Comparison of ENCODE assay signal across 8 mouse cellular contexts in genomic region chr14:74732079-74732783, GRCm38 (mm10). TPM values are rescaled to one million over a fixed set of nuclear protein-coding genes. Genes with fewer than 3 reads are reported as not detected.
A peak's percentile ranks its signal among the peaks of the same experiment; 100 is the strongest.
DNase-seq lines count a peak whose midpoint lies in the region; ATAC-seq lines count a peak whose summit lies in the region.

TSS of gene Esd (plus strand) at chr14:74732297.

- ATAC-seq in hindbrain, embryonic 11.5 days (ENCODE audit: low FRiP score): peak; percentile 99

- DNase-seq in Muller cell, postnatal 12 days (ENCODE audit: inconsistent ontology term): peak; percentile 98
- peak; percentile 92 for DNase-seq in cerebellum, adult 9-11 months
- peak; percentile 75 to 85 for DNase-seq in frontal cortex, adult 2 months (ENCODE audit: extremely low spot score in 1 of 2, low spot score in 1 of 2)
- peak; percentile 96 for DNase-seq in hindbrain, embryonic 11.5 days (ENCODE audit: low spot score)
- peak; percentile 78 to 86 for DNase-seq in layer of hippocampus, postnatal 10 days (ENCODE audit: low spot score in 2 of 2)
- peak; percentile 96 for DNase-seq in lung, postnatal 10 days
- peak; percentile 95 for DNase-seq in ovary, postnatal 36 days (ENCODE audit: low spot score)
- DNase-seq in thymus, postnatal 25 days: peak; percentile 97

- WGBS in hindbrain, embryonic 11.5 days: under 1% methylated on average over 51 of the region's 53 CpGs

- no peaks in the 10 kb centered on the region for H3K9me3 ChIP-seq in hindbrain, embryonic 11.5 days (ENCODE audit: control insufficient read depth, low read length)

- peak within 1 kb of the TSS; percentile 79 for H3K9ac ChIP-seq in hindbrain, embryonic 11.5 days (ENCODE audit: low read depth, low read length)

- H3K27me3 ChIP-seq in hindbrain, embryonic 11.5 days (ENCODE audit: control insufficient read depth, insufficient read depth, low read length): no peaks in the 10 kb centered on the region

- H3K4me1 ChIP-seq in hindbrain, embryonic 11.5 days (replicated peaks; ENCODE audit: control insufficient read depth, insufficient read depth, low read length): no peaks in the 10 kb centered on the region

- H3K36me3 ChIP-seq in hindbrain, embryonic 11.5 days (ENCODE audit: control insufficient read depth, insufficient read depth, low read length): no peaks in the 10 kb centered on the region

- peak within 1 kb of the TSS; percentile 57 for H3K4me2 ChIP-seq in hindbrain, embryonic 11.5 days (replicated peaks; ENCODE audit: low read depth, low read length)

- no peak within 1 kb of the TSS for H3K27ac ChIP-seq in hindbrain, embryonic 11.5 days (ENCODE audit: low read depth, low read length)

- peak within 1 kb of the TSS; percentile 84 for H3K4me3 ChIP-seq in hindbrain, embryonic 11.5 days (ENCODE audit: low read depth, low read length)

RNA-seq across cellular contexts. Expression of gene Esd, which starts in this region (rescaled TPM):
- 87.7 and 89.4 TPM in 2 replicates for polyA plus RNA-seq in frontal cortex, adult 2 months (2012; rRNA removed)
- polyA plus RNA-seq in hindbrain, embryonic 11.5 days (2014; fragmentation: Nextera tagmentation; extraction: Ambion mirVana): 365 and 370 TPM in 2 replicates
- total RNA-seq in layer of hippocampus, postnatal 10 days (2021): 10 to 100 TPM; 83.8 to 84.3 TPM
